Mouse (Mus musculus) kidney, adult 2 months (tissue): ENCODE data around the gene Fyttd1.

Source experiments
- CTCF ChIP-seq: fragments of 200-500 bp; conservative IDR thresholded peaks from 2 replicates; pipeline ENCODE4 v1.5.1; 2011; ENCODE audit warnings: low read depth, mild to moderate bottlenecking, control low read depth, low read length, moderate library complexity, mixed read lengths; ENCODE audit not compliant: insufficient read depth, insufficient read length
- POLR2A ChIP-seq: fragments of 200-500 bp; IDR thresholded peaks from one replicate; pipeline ENCODE4 v1.6.1; 2011; ENCODE audit warnings: low read depth, low read length, control low read depth

- no peak for TF ChIP-seq POLR2A
- TF ChIP-seq CTCF, result no peak
These were observed 79.6 kb downstream of the Fyttd1 start for GRCm38 (mm10) chr16:32956889-32957288.
